Mouse (Mus musculus): ENCODE data around the gene Cfap70. TPM values are rescaled to one million over a fixed set of nuclear protein-coding genes. Genes with fewer than 3 reads are reported as not detected.

Gene Cfap70
- total and polyA plus RNA-seq, 3 experiments = 0.70 TPM; not detected in 2

DNA sequence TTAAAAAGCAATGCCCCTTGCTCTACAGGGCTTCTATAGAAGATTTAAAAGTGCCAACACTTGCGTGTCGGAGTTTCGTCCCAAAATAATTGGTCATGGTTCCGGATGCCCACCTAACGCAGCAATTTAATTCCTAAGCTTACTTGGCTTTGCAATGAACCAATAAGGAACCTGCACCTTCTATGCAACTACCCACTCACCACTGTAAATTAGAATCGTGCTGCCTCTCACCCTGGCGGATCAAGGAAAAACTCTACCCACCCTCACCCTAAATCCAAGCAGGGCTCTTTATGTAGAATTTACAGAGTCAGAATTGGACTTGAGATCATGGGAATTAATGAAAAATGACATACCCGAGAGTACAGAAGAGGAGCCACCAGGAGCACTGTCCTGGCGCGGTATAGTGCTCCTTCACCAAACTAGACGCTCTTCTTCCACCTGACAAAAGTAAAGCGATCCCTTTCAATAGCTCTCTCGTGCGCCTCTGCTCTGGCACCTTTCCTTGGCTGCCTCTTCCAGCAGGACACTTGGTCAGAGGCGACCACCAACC is 104.5 kb downstream of the Cfap70 start:
- intact Hi-C loops (cut with DNase I) = loop anchor here (5.0 kb wide), 1 partner anchor 50 kb away; no protein-coding TSS in a partner anchor
- 1% methylated on average over 15 of the region's 15 CpGs for WGBS
- H3K4me1 ChIP-seq (ENCODE audit: control insufficient read depth, insufficient read depth, low read length) = peaks cover 2% of the 10 kb centered on the region
- peak overlapping the region; percentile 88 for H3K9ac ChIP-seq (ENCODE audit: low read depth, low read length)
- DNase-seq = no peak
- 0 out of 2 replicates have a peak, but pooled peaks cover 4% of the 10 kb centered on the region for H3K79me2 ChIP-seq (replicated peaks; ENCODE audit: control insufficient read depth, insufficient read depth, low read length)
- peak overlapping the region; percentile 96 for H3K27ac ChIP-seq
- H3K27me3 ChIP-seq (ENCODE audit: control insufficient read depth, insufficient read depth, low read length) = no peaks in the 10 kb centered on the region
- no peak for TF ChIP-seq EP300 (IDR thresholded peaks at IDR 0.05; ENCODE audit: insufficient read depth, low read depth, low read length)
- no peak for TF ChIP-seq CTCF (IDR thresholded peaks at IDR 0.05)
- TF ChIP-seq POLR2A (IDR thresholded peaks at IDR 0.05; ENCODE audit: insufficient read depth, low read depth, low read length) = no peak
- H3K36me3 ChIP-seq (ENCODE audit: control insufficient read depth, insufficient read depth, low read length) = peaks cover 6% of the 10 kb centered on the region
- peak overlapping the region; percentile 94 for H3K4me3 ChIP-seq

GRCm38 (mm10) chr14:20345885-20346284 is 106.1 kb downstream of the Cfap70 start:
- H3K27me3 ChIP-seq (ENCODE audit: control insufficient read depth, insufficient read depth, low read length) = no peaks in the 10 kb centered on the region
- H3K9ac ChIP-seq (ENCODE audit: low read depth, low read length) = no peak overlapping the region

More at GRCm38 (mm10) chr14:20345885-20346284, 106.1 kb downstream of the Cfap70 start:
- Histone ChIP-seq H3K36me3 (ENCODE audit: control insufficient read depth, insufficient read depth, low read length) (peaks cover 6% of the 10 kb centered on the region), H3K27ac (no peak overlapping the region), H3K79me2 (replicated peaks; ENCODE audit: control insufficient read depth, insufficient read depth, low read length) (0 out of 2 replicates have a peak, but pooled peaks cover 4% of the 10 kb centered on the region), H3K4me3 (no peak overlapping the region), H3K4me1 (ENCODE audit: control insufficient read depth, insufficient read depth, low read length) (peaks cover 2% of the 10 kb centered on the region)
- TF ChIP-seq CTCF (IDR thresholded peaks at IDR 0.05) (no peak), EP300 (IDR thresholded peaks at IDR 0.05; ENCODE audit: insufficient read depth, low read depth, low read length) (no peak), POLR2A (IDR thresholded peaks at IDR 0.05; ENCODE audit: insufficient read depth, low read depth, low read length) (no peak)
- DNase-seq = no peak
- intact Hi-C loops (cut with DNase I) = loop anchor here (5.0 kb wide), 1 partner anchor 49 kb away; no protein-coding TSS in a partner anchor
- 75% methylated on average over 9 of the region's 9 CpGs for WGBS

Other genes starting within 250 kb of the Cfap70 start
- gene Kcnk16, start 183.0 kb downstream of the Cfap70 start, total RNA-seq (2021) = not detected
- gene Kcnk16, start 183.0 kb downstream of the Cfap70 start, polyA plus RNA-seq (2012; rRNA removed) = not detected in 2 replicates
- 10 to 100 TPM; 35.7 to 37.7 TPM for gene Nudt13, start 157.5 kb downstream of the Cfap70 start, total RNA-seq (2021)
- 27.4 and 34.1 TPM in 2 replicates for gene Nudt13, start 157.5 kb downstream of the Cfap70 start, polyA plus RNA-seq (2012; rRNA removed)
- gene Ecd, start 104.1 kb downstream of the Cfap70 start, total RNA-seq (2021) = 10 to 100 TPM; 31.7 to 36.9 TPM
- 16.2 and 26.2 TPM in 2 replicates for gene Ecd, start 104.1 kb downstream of the Cfap70 start, polyA plus RNA-seq (2012; rRNA removed)
- 10 to 100 TPM; 29.6 to 30.1 TPM for gene Fam149b, start 104.1 kb downstream of the Cfap70 start, total RNA-seq (2021)
- 23.1 and 36.5 TPM in 2 replicates for gene Fam149b, start 104.1 kb downstream of the Cfap70 start, polyA plus RNA-seq (2012; rRNA removed)
- 10 to 100 TPM; 11.9 to 13.4 TPM for gene Dnajc9, start 63.3 kb downstream of the Cfap70 start, total RNA-seq (2021)
- gene Dnajc9, start 63.3 kb downstream of the Cfap70 start, polyA plus RNA-seq (2012; rRNA removed) = 7.2 and 8.2 TPM in 2 replicates
- 10 to 100 TPM; 68.6 to 74.9 TPM for gene Mrps16, start 58.6 kb downstream of the Cfap70 start, total RNA-seq (2021)
- gene Mrps16, start 58.6 kb downstream of the Cfap70 start, polyA plus RNA-seq (2012; rRNA removed) = 54.7 and 65.4 TPM in 2 replicates
- 10 to 100 TPM; 49.3 to 55.1 TPM for gene Anxa7, start 27.9 kb upstream of the Cfap70 start, total RNA-seq (2021)
- gene Anxa7, start 27.9 kb upstream of the Cfap70 start, polyA plus RNA-seq (2012; rRNA removed) = 55.1 and 76.0 TPM in 2 replicates
- under 1 TPM; 0.26 to 0.48 TPM for gene Mss51, start 44.7 kb upstream of the Cfap70 start, total RNA-seq (2021)
- gene Mss51, start 44.7 kb upstream of the Cfap70 start, polyA plus RNA-seq (2012; rRNA removed) = 0.31 and 0.53 TPM in 2 replicates
- 10 to 100 TPM; 60.9 to 69.2 TPM for gene Ppp3cb, start 94.3 kb upstream of the Cfap70 start, total RNA-seq (2021)
- gene Ppp3cb, start 94.3 kb upstream of the Cfap70 start, polyA plus RNA-seq (2012; rRNA removed) = 16.0 and 35.0 TPM in 2 replicates
- gene Usp54, start 188.8 kb upstream of the Cfap70 start, total RNA-seq (2021) = 10 to 100 TPM; 14.1 to 16.2 TPM
- 10.9 and 16.3 TPM in 2 replicates for gene Usp54, start 188.8 kb upstream of the Cfap70 start, polyA plus RNA-seq (2012; rRNA removed)
- gene Myoz1, start 204.3 kb upstream of the Cfap70 start, total RNA-seq (2021) = under 1 TPM; 0.31 to 0.52 TPM
- gene Myoz1, start 204.3 kb upstream of the Cfap70 start, polyA plus RNA-seq (2012; rRNA removed) = 0.31 and 0.91 TPM in 2 replicates
- gene Synpo2l, start 216.1 kb upstream of the Cfap70 start, total RNA-seq (2021) = 100 to 1,000 TPM in 1 of 2 experiments, 10 to 100 TPM in 1; 96.8 to 126 TPM
- gene Synpo2l, start 216.1 kb upstream of the Cfap70 start, polyA plus RNA-seq (2012; rRNA removed) = 63.4 and 67.7 TPM in 2 replicates
- gene Sec24c, start 222.1 kb upstream of the Cfap70 start, total RNA-seq (2021) = 100 to 1,000 TPM in 1 of 2 experiments, 10 to 100 TPM in 1; 98.2 to 106 TPM
- gene Sec24c, start 222.1 kb upstream of the Cfap70 start, polyA plus RNA-seq (2012; rRNA removed) = 133 and 146 TPM in 2 replicates
- 1 to 10 TPM; 5.3 to 5.9 TPM for gene Fut11, start 242.7 kb upstream of the Cfap70 start, total RNA-seq (2021)
- gene Fut11, start 242.7 kb upstream of the Cfap70 start, polyA plus RNA-seq (2012; rRNA removed) = 5.3 and 6.9 TPM in 2 replicates